Mouse (Mus musculus): ENCODE results near the gene Pls1.

The Pls1 gene

GRCm38 (mm10) chr9:95844825-95845460 is at the start of gene Pls1:
TSS of gene Pls1 (minus strand) at chr9:95845311.
- peak; percentile 89 for DNase-seq (ENCODE audit: low read depth, low spot score)

- DNase-seq (ENCODE audit: low read depth, low spot score): no peak
Measured at GRCm38 (mm10) chr9:95882751-95883150, 37.6 kb upstream of the Pls1 start.

GRCm38 (mm10) chr9:95878246-95878645 is 33.1 kb upstream of the Pls1 start:
- no peak for DNase-seq (ENCODE audit: low read depth, low spot score)

GRCm38 (mm10) chr9:95858027-95858570 is 13.0 kb upstream of the Pls1 start:
- DNase-seq (ENCODE audit: low read depth, low spot score): no peak

GRCm38 (mm10) chr9:95857414-95858026 is 12.4 kb upstream of the Pls1 start, which contains the start of gene Atr:
TSS of gene Atr (plus strand) at chr9:95857597.
- DNase-seq (ENCODE audit: low read depth, low spot score): peak; percentile 91

- no peak for DNase-seq (ENCODE audit: low read depth, low spot score)
Measured at GRCm38 (mm10) chr9:95856004-95856403, 10.9 kb upstream of the Pls1 start.

GRCm38 (mm10) chr9:95854891-95855290 is 9.8 kb upstream of the Pls1 start:
- DNase-seq (ENCODE audit: low read depth, low spot score): no peak

- peak; percentile 72 for DNase-seq (ENCODE audit: low read depth, low spot score)
Measured at GRCm38 (mm10) chr9:95852896-95853295, 7.8 kb upstream of the Pls1 start.

- no peak for DNase-seq (ENCODE audit: low read depth, low spot score)
Measured at GRCm38 (mm10) chr9:95851671-95852070, 6.6 kb upstream of the Pls1 start.

- DNase-seq (ENCODE audit: low read depth, low spot score): no peak
Measured at GRCm38 (mm10) chr9:95845711-95846110, 600 bp upstream of the Pls1 start.

GRCm38 (mm10) chr9:95839424-95839823 is 5.7 kb downstream of the Pls1 start:
- no peak for DNase-seq (ENCODE audit: low read depth, low spot score)

- no peak for DNase-seq (ENCODE audit: low read depth, low spot score)
Measured at GRCm38 (mm10) chr9:95835741-95836140, 9.4 kb downstream of the Pls1 start.

- DNase-seq (ENCODE audit: low read depth, low spot score): no peak
Measured at GRCm38 (mm10) chr9:95834799-95835198, 10.3 kb downstream of the Pls1 start.

- no peak for DNase-seq (ENCODE audit: low read depth, low spot score)
Measured at GRCm38 (mm10) chr9:95832758-95833157, 12.4 kb downstream of the Pls1 start.

GRCm38 (mm10) chr9:95827565-95827964 is 17.5 kb downstream of the Pls1 start:
- DNase-seq (ENCODE audit: low read depth, low spot score): no peak

GRCm38 (mm10) chr9:95822531-95822930 is 22.6 kb downstream of the Pls1 start:
- no peak for DNase-seq (ENCODE audit: low read depth, low spot score)

- DNase-seq (ENCODE audit: low read depth, low spot score): no peak
Measured at GRCm38 (mm10) chr9:95815706-95816105, 29.4 kb downstream of the Pls1 start.

- no peak for DNase-seq (ENCODE audit: low read depth, low spot score)
Measured at GRCm38 (mm10) chr9:95815015-95815673, 30.0 kb downstream of the Pls1 start.

GRCm38 (mm10) chr9:95813721-95814531 is 31.2 kb downstream of the Pls1 start:
- no peak for DNase-seq (ENCODE audit: low read depth, low spot score)

GRCm38 (mm10) chr9:95811817-95812216 is 33.3 kb downstream of the Pls1 start:
- no peak for DNase-seq (ENCODE audit: low read depth, low spot score)

- no peak for DNase-seq (ENCODE audit: low read depth, low spot score)
Measured at GRCm38 (mm10) chr9:95809596-95809995, 35.5 kb downstream of the Pls1 start.

- DNase-seq (ENCODE audit: low read depth, low spot score): no peak
Measured at GRCm38 (mm10) chr9:95805449-95805848, 39.7 kb downstream of the Pls1 start.

All from retina, postnatal 7 days (tissue).